Comparison of ENCODE assay signal across 8 mouse cellular contexts in the genomic region with DNA sequence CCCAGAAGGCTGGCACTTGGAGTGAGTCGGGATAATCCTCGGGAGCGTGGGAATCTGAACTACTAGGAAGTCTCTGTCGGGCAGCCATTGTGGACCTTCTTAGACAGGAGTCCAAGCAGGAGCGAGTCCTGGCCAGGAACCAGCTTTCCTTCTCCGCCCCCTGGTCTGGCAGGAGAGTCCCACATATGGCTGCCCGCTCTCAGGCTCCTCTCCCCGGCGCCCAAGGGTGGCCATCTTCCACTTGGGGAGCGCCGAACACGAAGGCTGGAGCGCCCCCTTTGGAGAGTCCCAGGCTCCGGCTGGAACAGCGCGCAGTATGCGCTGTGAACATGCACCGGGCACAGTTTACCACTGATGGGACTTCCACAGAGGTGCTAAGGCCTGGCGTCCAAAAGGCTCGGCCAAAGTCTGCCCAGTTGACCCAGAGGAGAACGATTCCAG. TPM values are rescaled to one million over a fixed set of nuclear protein-coding genes. Genes with fewer than 3 reads are reported as not detected.
A peak's percentile ranks its signal among the peaks of the same experiment; 100 is the strongest.
DNase-seq lines count a peak whose midpoint lies in the region; ATAC-seq and TF ChIP-seq lines count a peak whose summit lies in the region.

No protein-coding gene starts in this region.

- ATAC-seq in hindbrain, embryonic 16.5 days: peak; percentile 62

- under 1% methylated on average over 21 of the region's 21 CpGs for WGBS in hindbrain, embryonic 16.5 days

- peak; percentile 67 for TF ChIP-seq CTCF in gastrocnemius, adult 2 months (IDR thresholded peaks at IDR 0.05)

- H3K4me1 ChIP-seq in hindbrain, embryonic 16.5 days (ENCODE audit: control insufficient read depth, insufficient read depth, low read depth, low read length): peaks cover 46% of the 10 kb centered on the region

- no peaks in the 10 kb centered on the region for H3K36me3 ChIP-seq in hindbrain, embryonic 16.5 days (ENCODE audit: control insufficient read depth, insufficient read depth, low read length)

- H3K9me3 ChIP-seq in hindbrain, embryonic 16.5 days (ENCODE audit: control insufficient read depth, low read length): no peaks in the 10 kb centered on the region

- H3K9ac ChIP-seq in hindbrain, embryonic 16.5 days (ENCODE audit: low read depth, low read length): peak overlapping the region; percentile 75

- DNase-seq in adipocyte (ENCODE audit: low spot score): peak; percentile 85
- DNase-seq in cerebellum, postnatal 4 days (ENCODE audit: low spot score in 2 of 2): peak; percentile 56 to 76
- peak; percentile 80 for DNase-seq in gastrocnemius, adult 2 months
- DNase-seq in left cerebral cortex, adult 18-20 months (ENCODE audit: low spot score in 2 of 2): peak; percentile 59 to 60
- peak; percentile 88 to 89 for DNase-seq in lung, postnatal 4 days
- peak; percentile 60 to 71 for DNase-seq in right cerebral cortex, adult 2 months (ENCODE audit: low spot score in 2 of 2)
- peak; percentile 89 for DNase-seq in urinary bladder, postnatal 14 days (ENCODE audit: low spot score)

- H3K4me2 ChIP-seq in hindbrain, embryonic 16.5 days (ENCODE audit: low read length): peak overlapping the region; percentile 77

- no peaks in the 10 kb centered on the region for H3K27me3 ChIP-seq in hindbrain, embryonic 16.5 days (replicated peaks; ENCODE audit: control insufficient read depth, insufficient read depth, low read length)

- peak overlapping the region; percentile 84 for H3K4me3 ChIP-seq in gastrocnemius, adult 2 months
- peak overlapping the region; percentile 54 for H3K4me3 ChIP-seq in hindbrain, embryonic 16.5 days (ENCODE audit: low read length)

- intact Hi-C loops in gastrocnemius, adult 2 months (cut with DNase I): loop anchor here (5.0 to 10.0 kb wide), 2 partner anchors 63 to 84 kb away; partner anchors contain the start of gene Fads1

- peak overlapping the region; percentile 79 for H3K27ac ChIP-seq in gastrocnemius, adult 2 months
- H3K27ac ChIP-seq in hindbrain, embryonic 16.5 days (ENCODE audit: low read depth, low read length): peak overlapping the region; percentile 96

RNA-seq across cellular contexts. Expression of gene Fads2, which starts 0.9 kb away (rescaled TPM):
- 1 to 10 TPM; 1.7 to 4.1 TPM for total RNA-seq in gastrocnemius, adult 2 months (2021)
- polyA plus RNA-seq in hindbrain, embryonic 16.5 days (2015; fragmentation: Nextera tagmentation; extraction: Ambion mirVana): 236 and 253 TPM in 2 replicates
- 100 to 1,000 TPM; 112 to 119 TPM for total RNA-seq in left cerebral cortex, adult 18-20 months (2021)

RNA-seq across cellular contexts. Expression of gene Fads3, which starts 59.3 kb away (rescaled TPM):
- total RNA-seq in gastrocnemius, adult 2 months (2021): 1 to 10 TPM; 2.2 to 2.3 TPM
- polyA plus RNA-seq in hindbrain, embryonic 16.5 days (2015; fragmentation: Nextera tagmentation; extraction: Ambion mirVana): 39.7 and 42.1 TPM in 2 replicates
- total RNA-seq in left cerebral cortex, adult 18-20 months (2021): 10 to 100 TPM; 32.2 to 32.6 TPM

Comparison
In these comparisons a context has a peak if more than half of its experiments do, and no peak if none do; other contexts are left out.
1. Peak in every context shown above with its lines: DNase-seq, ATAC-seq, H3K4me3 ChIP-seq and H3K27ac ChIP-seq.
2. RNA of gene Fads2, which starts 0.9 kb away (total RNA-seq): 112 to 119 TPM in left cerebral cortex, adult 18-20 months; 1.7 to 4.1 TPM in gastrocnemius, adult 2 months; every median in the first group is over 10 times any median in the second.
3. RNA of gene Fads3, which starts 59.3 kb away (total RNA-seq): 32.2 to 32.6 TPM in left cerebral cortex, adult 18-20 months; 2.2 to 2.3 TPM in gastrocnemius, adult 2 months; every median in the first group is over 4 times any median in the second.